Mouse (Mus musculus): ENCODE results near the gene Tbc1d1. TPM values are rescaled to one million over a fixed set of nuclear protein-coding genes. Genes with fewer than 3 reads are reported as not detected.
A peak's percentile ranks its signal among the peaks of the same experiment; 100 is the strongest.
"Not testable (repeated sequence)": the region's sequence is repeated elsewhere in the genome, so short reads cannot be mapped to it uniquely, and the experiment has no call there.

Tbc1d1 gene
- polyA plus RNA-seq, 1 experiment from 2014 or later = 36.3 TPM

DNA sequence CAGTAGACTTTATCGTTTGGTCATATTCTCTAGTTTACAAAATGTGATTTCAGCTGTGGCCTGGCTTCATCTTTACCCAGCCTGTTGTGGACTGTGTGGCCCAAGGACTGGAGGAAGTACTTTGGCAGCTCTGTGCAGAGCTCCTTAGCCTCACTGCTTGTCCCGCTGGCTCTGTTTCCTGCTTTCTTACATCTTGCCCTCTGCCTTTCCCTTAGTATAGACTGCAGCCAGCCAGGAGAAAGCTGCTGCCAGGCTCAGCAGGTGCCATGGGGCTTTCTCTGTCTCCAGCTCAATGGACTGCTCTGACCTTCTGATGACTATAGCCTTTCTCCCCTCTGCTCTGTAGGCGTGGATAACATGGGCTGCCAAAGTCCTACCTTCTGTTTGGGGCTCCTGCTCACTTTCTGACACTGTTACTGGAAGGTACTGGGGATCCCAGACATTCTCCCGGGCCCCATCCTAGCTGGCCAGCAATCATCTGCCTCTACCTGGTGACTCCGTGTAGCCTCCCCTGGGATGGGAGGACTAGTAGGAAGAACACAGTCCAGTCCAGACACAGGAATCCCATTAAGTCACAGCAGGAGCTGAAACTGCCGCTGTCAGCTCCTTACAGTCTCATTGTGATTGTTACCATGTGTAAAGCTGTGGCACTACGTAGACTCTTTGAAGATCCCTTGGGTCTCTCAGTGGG is 171.3 kb downstream of the Tbc1d1 start:
- WGBS = 82% methylated on average over 7 of the region's 7 CpGs
- no peak for ATAC-seq (replicated peaks; ENCODE audit: low FRiP score)
- no peaks in the 10 kb centered on the region for H3K9me3 ChIP-seq (replicated peaks)
- no peaks in the 10 kb centered on the region for H3K27me3 ChIP-seq
- H3K36me3 ChIP-seq = peaks cover 44% of the 10 kb centered on the region
- H3K9ac ChIP-seq = no peak overlapping the region
- H3K4me1 ChIP-seq = peaks cover 23% of the 10 kb centered on the region
- peak overlapping the region; percentile 37; the same call in 1 of the 2 replicates for H3K27ac ChIP-seq
- H3K4me3 ChIP-seq (replicated peaks) = no peak overlapping the region
- H3K4me2 ChIP-seq = no peak overlapping the region

DNA sequence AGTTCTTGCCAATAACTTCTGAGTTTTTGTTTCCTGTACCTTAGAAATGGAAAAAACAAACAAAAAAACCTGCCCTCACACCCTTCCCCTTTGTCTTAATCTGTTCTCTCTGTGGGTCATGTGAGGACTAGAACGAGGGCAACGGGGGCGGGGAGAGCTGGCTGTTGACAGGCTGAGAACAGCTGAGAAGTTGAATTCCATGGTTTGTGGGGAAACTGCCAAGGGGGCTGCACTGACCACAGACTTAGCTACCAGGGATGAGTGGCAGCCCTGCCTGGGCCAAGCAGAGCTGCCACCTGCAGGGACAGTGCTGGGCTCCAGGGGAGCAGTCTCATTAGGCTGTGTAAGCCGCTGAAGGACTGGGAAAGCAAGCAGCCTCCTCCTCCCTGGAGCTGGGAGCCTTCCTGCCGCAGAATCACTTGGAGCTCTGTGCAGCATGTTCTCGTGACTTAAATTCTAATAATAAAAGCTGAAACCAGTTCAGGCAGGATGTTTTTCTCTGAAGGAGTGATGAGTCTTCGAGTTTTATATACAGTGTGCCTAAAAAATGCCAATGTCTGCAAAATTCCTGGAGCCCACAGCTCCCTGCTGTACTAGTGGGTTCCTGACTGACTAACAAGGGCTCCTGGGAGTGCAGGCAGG is 180.8 kb downstream of the Tbc1d1 start:
- Histone ChIP-seq H3K4me1 (peaks cover 16% of the 10 kb centered on the region), H3K27ac (peak overlapping the region; percentile 74), H3K27me3 (no peaks in the 10 kb centered on the region), H3K9me3 (replicated peaks) (no peaks in the 10 kb centered on the region), H3K4me2 (no peak overlapping the region), H3K9ac (no peak overlapping the region), H3K36me3 (peaks cover 42% of the 10 kb centered on the region), H3K4me3 (replicated peaks) (no peak overlapping the region)
- WGBS = 37% methylated on average over 7 of the region's 7 CpGs
- ATAC-seq (replicated peaks; ENCODE audit: low FRiP score) = peak; percentile 80

GRCm38 (mm10) chr5:64338795-64339194 is 182.7 kb downstream of the Tbc1d1 start:
- not testable (repeated sequence) for H3K4me2 ChIP-seq; H3K4me3 ChIP-seq (replicated peaks); H3K9ac ChIP-seq; ATAC-seq (replicated peaks; ENCODE audit: low FRiP score); H3K27me3 ChIP-seq; H3K9me3 ChIP-seq (replicated peaks)
- Histone ChIP-seq H3K4me1 (peaks cover 35% of the 10 kb centered on the region), H3K36me3 (peaks cover 31% of the 10 kb centered on the region), H3K27ac (peak overlapping the region; percentile 29; the same call in 1 of the 2 replicates)
- 72% methylated on average over 6 of the region's 6 CpGs for WGBS

DNA sequence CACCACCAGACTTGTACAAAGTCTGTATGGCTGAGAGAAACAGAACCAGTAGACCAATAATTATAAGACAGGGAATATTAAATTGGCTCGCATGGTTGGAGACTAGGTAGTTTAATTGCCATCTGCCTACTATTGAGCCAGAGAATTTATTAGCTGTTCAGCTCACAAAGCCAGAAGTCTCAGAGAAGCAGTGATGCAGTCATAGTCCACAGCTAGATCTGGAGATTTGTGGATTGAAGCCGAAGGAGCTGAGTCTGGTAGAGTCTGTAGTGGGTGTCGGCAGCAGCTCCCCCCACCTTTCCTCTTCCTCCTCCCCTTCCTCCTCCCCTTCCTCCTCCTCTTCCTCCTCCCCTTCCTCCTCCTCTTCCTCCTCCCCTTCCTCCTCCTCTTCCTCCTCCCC is 184.3 kb downstream of the Tbc1d1 start:
- no peak for ATAC-seq (replicated peaks; ENCODE audit: low FRiP score)
- no peak overlapping the region for H3K4me2 ChIP-seq
- no peaks in the 10 kb centered on the region for H3K9me3 ChIP-seq (replicated peaks)
- peaks cover 18% of the 10 kb centered on the region; the same call in 1 of the 2 replicates for H3K36me3 ChIP-seq
- peaks cover 46% of the 10 kb centered on the region for H3K4me1 ChIP-seq
- no peak overlapping the region for H3K4me3 ChIP-seq (replicated peaks)
- 72% methylated on average over 3 of the region's 3 CpGs for WGBS
- H3K27ac ChIP-seq = no peak overlapping the region
- no peaks in the 10 kb centered on the region for H3K27me3 ChIP-seq
- H3K9ac ChIP-seq = no peak overlapping the region

DNA sequence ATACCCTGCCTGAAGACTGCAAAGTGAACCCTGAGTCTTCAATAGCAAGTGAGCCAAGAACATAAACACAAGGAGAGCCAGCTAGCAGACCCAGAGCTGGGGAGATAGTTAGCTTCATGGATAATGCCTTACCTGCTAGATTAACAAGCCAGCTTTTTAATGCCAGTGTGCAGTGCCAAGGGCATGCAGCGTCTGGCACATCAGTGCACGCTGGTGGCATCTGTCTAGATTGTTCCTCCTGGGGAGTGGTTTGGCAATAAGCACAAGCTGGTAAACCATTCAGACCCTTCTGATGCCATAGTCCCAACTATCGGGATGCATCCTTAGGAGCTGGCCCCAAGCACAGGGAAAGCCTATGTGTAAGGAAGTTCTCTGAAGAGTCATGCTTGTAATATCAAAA is 185.6 kb downstream of the Tbc1d1 start:
- Histone ChIP-seq H3K27ac (0 out of 2 replicates have a peak overlapping the region, but pooled peaks have one; percentile 30), H3K4me2 (no peak overlapping the region), H3K4me1 (peaks cover 58% of the 10 kb centered on the region), H3K27me3 (no peaks in the 10 kb centered on the region), H3K9ac (no peak overlapping the region), H3K4me3 (replicated peaks) (no peak overlapping the region), H3K36me3 (peaks cover 27% of the 10 kb centered on the region; the same call in 1 of the 2 replicates), H3K9me3 (replicated peaks) (no peaks in the 10 kb centered on the region)
- 93% methylated on average over 3 of the region's 3 CpGs for WGBS
- no peak for ATAC-seq (replicated peaks; ENCODE audit: low FRiP score)

DNA sequence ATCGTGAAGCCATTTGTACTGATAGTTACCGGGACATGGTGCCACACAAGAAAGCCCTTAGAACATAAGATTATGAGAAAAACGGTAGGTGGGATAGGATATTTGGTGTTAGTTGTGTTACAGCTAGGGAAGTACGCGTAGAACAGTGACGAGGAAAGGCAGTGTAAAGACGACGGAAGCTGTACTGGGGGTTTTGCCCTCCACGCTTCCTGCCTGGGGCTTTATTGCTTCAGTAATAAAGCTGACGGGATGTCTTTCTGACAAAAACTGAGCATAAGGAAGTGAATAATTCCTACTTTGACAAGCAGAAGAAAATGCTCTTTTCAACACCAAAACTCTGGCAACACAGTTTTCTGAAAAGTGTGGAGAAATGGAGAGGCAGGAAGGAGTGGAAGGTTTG is 186.0 kb downstream of the Tbc1d1 start:
- 58% methylated on average over 10 of the region's 10 CpGs for WGBS
- ATAC-seq (replicated peaks; ENCODE audit: low FRiP score) = no peak
- Histone ChIP-seq H3K9ac (no peak overlapping the region), H3K27ac (peak overlapping the region; percentile 49; the same call in 1 of the 2 replicates), H3K4me2 (no peak overlapping the region), H3K9me3 (replicated peaks) (no peaks in the 10 kb centered on the region), H3K4me3 (replicated peaks) (no peak overlapping the region), H3K4me1 (peaks cover 54% of the 10 kb centered on the region), H3K27me3 (no peaks in the 10 kb centered on the region), H3K36me3 (peaks cover 27% of the 10 kb centered on the region; the same call in 1 of the 2 replicates)

DNA sequence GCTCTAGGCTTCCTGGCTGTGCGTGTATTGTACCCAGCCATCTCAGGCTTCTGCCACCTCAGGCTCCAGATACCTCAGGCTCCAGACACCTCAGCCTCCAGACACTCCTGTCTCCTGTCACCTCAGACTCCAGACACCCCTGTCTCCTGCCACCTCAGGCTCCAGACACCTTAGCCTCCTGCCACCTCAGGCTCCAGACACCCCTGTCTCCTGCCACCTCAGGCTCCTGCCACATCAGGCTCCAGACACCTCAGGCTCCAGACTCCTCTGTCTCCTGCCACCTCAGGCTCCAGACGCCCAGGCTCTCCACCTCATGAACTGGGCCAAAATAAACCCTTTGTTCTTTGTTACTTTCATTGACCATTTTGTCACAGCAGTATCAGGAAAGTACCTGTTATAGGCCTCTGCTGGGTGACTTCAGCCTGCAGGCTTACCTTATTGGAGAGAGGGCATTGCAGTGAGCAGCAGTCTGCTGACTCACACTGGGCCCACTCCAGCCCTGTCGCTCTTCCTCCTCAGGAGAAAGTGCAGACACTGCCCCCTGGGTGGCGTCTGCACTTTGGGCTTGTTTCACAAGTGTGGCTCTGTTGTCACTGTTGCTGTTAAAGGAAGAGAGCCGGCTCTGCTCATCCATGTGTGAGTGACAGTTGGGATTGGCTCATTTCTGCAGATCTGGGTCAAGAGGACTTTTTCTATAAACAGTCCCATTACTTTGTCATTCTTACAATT is 188.0 kb downstream of the Tbc1d1 start:
- no peaks in the 10 kb centered on the region for H3K9me3 ChIP-seq (replicated peaks)
- H3K36me3 ChIP-seq = peaks cover 35% of the 10 kb centered on the region
- H3K4me2 ChIP-seq = no peak overlapping the region
- 62% methylated on average over 5 of the region's 5 CpGs for WGBS
- H3K4me1 ChIP-seq = peaks cover 52% of the 10 kb centered on the region
- no peaks in the 10 kb centered on the region for H3K27me3 ChIP-seq
- H3K9ac ChIP-seq = no peak overlapping the region
- H3K27ac ChIP-seq = peak overlapping the region; percentile 88
- ATAC-seq (replicated peaks; ENCODE audit: low FRiP score) = peak; percentile 66; the same call in 1 of the 2 replicates
- H3K4me3 ChIP-seq (replicated peaks) = no peak overlapping the region

DNA sequence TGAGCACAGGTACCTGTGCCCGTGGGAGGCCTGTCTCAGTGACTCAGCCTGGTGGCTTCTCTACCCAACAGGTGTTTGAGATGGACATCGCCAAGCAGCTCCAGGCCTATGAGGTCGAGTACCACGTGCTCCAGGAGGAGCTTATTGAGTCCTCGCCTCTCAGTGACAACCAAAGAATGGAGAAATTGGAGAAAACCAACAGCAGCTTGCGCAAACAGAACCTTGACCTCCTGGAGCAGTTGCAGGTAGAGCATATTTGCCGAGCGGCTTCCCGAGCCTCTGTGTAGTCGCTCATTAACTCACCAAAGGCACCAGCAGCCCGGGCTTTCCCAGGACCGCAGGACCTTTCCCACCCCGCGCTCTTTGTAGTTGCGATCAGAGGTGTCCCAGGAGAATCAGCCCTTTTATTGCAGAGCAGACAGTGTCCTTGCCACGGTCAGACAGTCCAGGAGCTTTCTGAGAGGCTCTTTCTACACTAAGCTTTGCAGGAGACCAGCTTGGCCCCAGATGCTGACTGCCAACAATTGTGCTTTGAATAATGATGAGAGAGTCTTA is 189.2 kb downstream of the Tbc1d1 start:
- Histone ChIP-seq H3K4me3 (replicated peaks) (no peak overlapping the region), H3K9ac (no peak overlapping the region), H3K4me2 (no peak overlapping the region), H3K4me1 (peaks cover 52% of the 10 kb centered on the region), H3K36me3 (peaks cover 46% of the 10 kb centered on the region), H3K27ac (peak overlapping the region; percentile 88), H3K9me3 (replicated peaks) (no peaks in the 10 kb centered on the region), H3K27me3 (no peaks in the 10 kb centered on the region)
- peak; percentile 85 for ATAC-seq (replicated peaks; ENCODE audit: low FRiP score)
- WGBS = 33% methylated on average over 16 of the region's 16 CpGs

GRCm38 (mm10) chr5:64345761-64346160 is 189.7 kb downstream of the Tbc1d1 start:
- no peaks in the 10 kb centered on the region for H3K9me3 ChIP-seq (replicated peaks)
- no peak overlapping the region for H3K4me3 ChIP-seq (replicated peaks)
- 71% methylated on average over 7 of the region's 7 CpGs for WGBS
- H3K27ac ChIP-seq = peak overlapping the region; percentile 88
- H3K4me2 ChIP-seq = no peak overlapping the region
- H3K36me3 ChIP-seq = peaks cover 49% of the 10 kb centered on the region
- H3K4me1 ChIP-seq = peaks cover 50% of the 10 kb centered on the region
- H3K27me3 ChIP-seq = no peaks in the 10 kb centered on the region
- H3K9ac ChIP-seq = no peak overlapping the region
- no peak for ATAC-seq (replicated peaks; ENCODE audit: low FRiP score)

GRCm38 (mm10) chr5:64346343-64346885 is 190.3 kb downstream of the Tbc1d1 start:
- Histone ChIP-seq H3K27ac (peak overlapping the region; percentile 88), H3K36me3 (peaks cover 55% of the 10 kb centered on the region), H3K4me1 (peaks cover 54% of the 10 kb centered on the region), H3K9me3 (replicated peaks) (no peaks in the 10 kb centered on the region), H3K9ac (no peak overlapping the region), H3K4me2 (no peak overlapping the region), H3K4me3 (replicated peaks) (no peak overlapping the region), H3K27me3 (no peaks in the 10 kb centered on the region)
- ATAC-seq (replicated peaks; ENCODE audit: low FRiP score) = no peak
- WGBS = 85% methylated on average over 6 of the region's 6 CpGs

GRCm38 (mm10) chr5:64348166-64348565 is 192.1 kb downstream of the Tbc1d1 start:
- no peaks in the 10 kb centered on the region for H3K27me3 ChIP-seq
- H3K4me1 ChIP-seq = peaks cover 38% of the 10 kb centered on the region
- H3K36me3 ChIP-seq = peaks cover 58% of the 10 kb centered on the region
- 89% methylated on average over 2 of the region's 2 CpGs for WGBS
- H3K27ac ChIP-seq = 0 out of 2 replicates have a peak overlapping the region, but pooled peaks have one; percentile 6
- H3K4me2 ChIP-seq = no peak overlapping the region
- H3K9ac ChIP-seq = no peak overlapping the region
- H3K9me3 ChIP-seq (replicated peaks) = no peaks in the 10 kb centered on the region
- no peak overlapping the region for H3K4me3 ChIP-seq (replicated peaks)
- ATAC-seq (replicated peaks; ENCODE audit: low FRiP score) = no peak
